Mouse (Mus musculus): ENCODE data around the gene Prrc2a. TPM values are rescaled to one million over a fixed set of nuclear protein-coding genes. Genes with fewer than 3 reads are reported as not detected.
A peak's percentile ranks its signal among the peaks of the same experiment; 100 is the strongest.

The Prrc2a gene
- polyA plus RNA-seq, 1 experiment: 352 TPM

- no peaks in the 10 kb centered on the region for H3K36me3 ChIP-seq (ENCODE audit: control insufficient read depth, insufficient read depth, low read length)
Measured at GRCm38 (mm10) chr17:35180093-35180492, 15.4 kb upstream of the Prrc2a start.

DNA sequence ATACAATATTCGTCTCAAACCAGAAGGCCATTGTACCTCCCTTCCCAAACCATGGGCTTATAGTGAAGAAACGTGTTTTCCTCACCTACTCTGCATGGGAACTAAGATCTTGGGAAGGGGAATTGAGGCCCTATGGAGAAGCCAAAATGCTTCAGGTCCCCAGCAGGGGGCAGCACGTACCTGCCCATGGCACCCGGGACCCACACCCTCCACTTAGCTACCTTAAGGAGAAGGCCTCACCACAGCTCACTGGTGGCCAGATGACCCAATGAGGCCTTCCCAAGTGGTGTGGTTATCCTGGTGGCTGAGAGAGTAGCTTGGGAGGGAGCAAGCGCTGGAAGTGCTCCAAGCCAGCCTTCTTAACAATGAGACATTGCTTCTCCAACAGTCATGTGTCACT is 13.8 kb upstream of the Prrc2a start:
- 18% methylated on average over 5 of the region's 5 CpGs for WGBS
- Histone ChIP-seq H3K27ac (ENCODE audit: insufficient read depth, low read depth, low read length) (no peak overlapping the region), H3K4me1 (ENCODE audit: control insufficient read depth, insufficient read depth, insufficient read length, low read length) (peaks cover 8% of the 10 kb centered on the region), H3K4me3 (ENCODE audit: low read depth, low read length) (no peak overlapping the region), H3K36me3 (ENCODE audit: control insufficient read depth, insufficient read depth, low read length) (no peaks in the 10 kb centered on the region), H3K27me3 (ENCODE audit: control insufficient read depth, insufficient read depth, low read length) (no peaks in the 10 kb centered on the region)
- peak; percentile 93 for TF ChIP-seq CTCF (IDR thresholded peaks at IDR 0.05; ENCODE audit: extremely low read depth, insufficient read length, insufficient replicate concordance, low read depth, low read length)
- no peak for TF ChIP-seq POLR2A (IDR thresholded peaks at IDR 0.05; ENCODE audit: low read depth, low read length)

More at GRCm38 (mm10) chr17:35180093-35180492, 15.4 kb upstream of the Prrc2a start:
- TF ChIP-seq POLR2A (IDR thresholded peaks at IDR 0.05; ENCODE audit: low read depth, low read length) (no peak), CTCF (IDR thresholded peaks at IDR 0.05; ENCODE audit: extremely low read depth, insufficient read length, insufficient replicate concordance, low read depth, low read length) (no peak)
- H3K4me1 ChIP-seq (ENCODE audit: control insufficient read depth, insufficient read depth, insufficient read length, low read length): no peaks in the 10 kb centered on the region
- H3K27ac ChIP-seq (ENCODE audit: insufficient read depth, low read depth, low read length): no peak overlapping the region
- 82% methylated on average over 5 of the region's 5 CpGs for WGBS
- H3K27me3 ChIP-seq (ENCODE audit: control insufficient read depth, insufficient read depth, low read length): no peaks in the 10 kb centered on the region
- H3K4me3 ChIP-seq (ENCODE audit: low read depth, low read length): no peak overlapping the region

GRCm38 (mm10) chr17:35175968-35176367 is 11.3 kb upstream of the Prrc2a start, which contains the start of gene Aif1:
TSS of gene Aif1 (minus strand) at chr17:35176068.
- TF ChIP-seq POLR2A (IDR thresholded peaks at IDR 0.05; ENCODE audit: low read depth, low read length): no peak
- no peak for TF ChIP-seq CTCF (IDR thresholded peaks at IDR 0.05; ENCODE audit: extremely low read depth, insufficient read length, insufficient replicate concordance, low read depth, low read length)
- Histone ChIP-seq H3K27ac (ENCODE audit: insufficient read depth, low read depth, low read length) (peak within 1 kb of the TSS; percentile 20; the same call in 1 of the 2 replicates), H3K36me3 (ENCODE audit: control insufficient read depth, insufficient read depth, low read length) (no peaks in the 10 kb centered on the region), H3K4me3 (ENCODE audit: low read depth, low read length) (no peak within 1 kb of the TSS), H3K4me1 (ENCODE audit: control insufficient read depth, insufficient read depth, insufficient read length, low read length) (peaks cover 18% of the 10 kb centered on the region), H3K27me3 (ENCODE audit: control insufficient read depth, insufficient read depth, low read length) (no peaks in the 10 kb centered on the region)
- 60% methylated on average over 2 of the region's 2 CpGs for WGBS

GRCm38 (mm10) chr17:35175382-35175781 is 10.7 kb upstream of the Prrc2a start:
- 75% methylated on average over 6 of the region's 6 CpGs for WGBS
- TF ChIP-seq POLR2A (IDR thresholded peaks at IDR 0.05; ENCODE audit: low read depth, low read length): no peak
- no peak for TF ChIP-seq CTCF (IDR thresholded peaks at IDR 0.05; ENCODE audit: extremely low read depth, insufficient read length, insufficient replicate concordance, low read depth, low read length)
- H3K4me1 ChIP-seq (ENCODE audit: control insufficient read depth, insufficient read depth, insufficient read length, low read length): peaks cover 18% of the 10 kb centered on the region

GRCm38 (mm10) chr17:35174201-35174977 is 9.7 kb upstream of the Prrc2a start:
- WGBS: 15% methylated on average over 8 of the region's 8 CpGs
- no peaks in the 10 kb centered on the region for H3K27me3 ChIP-seq (ENCODE audit: control insufficient read depth, insufficient read depth, low read length)
- peak overlapping the region; percentile 79 for H3K27ac ChIP-seq (ENCODE audit: insufficient read depth, low read depth, low read length)
- no peaks in the 10 kb centered on the region for H3K36me3 ChIP-seq (ENCODE audit: control insufficient read depth, insufficient read depth, low read length)
- no peak overlapping the region for H3K4me3 ChIP-seq (ENCODE audit: low read depth, low read length)
- peaks cover 18% of the 10 kb centered on the region for H3K4me1 ChIP-seq (ENCODE audit: control insufficient read depth, insufficient read depth, insufficient read length, low read length)
- TF ChIP-seq CTCF (IDR thresholded peaks at IDR 0.05; ENCODE audit: extremely low read depth, insufficient read length, insufficient replicate concordance, low read depth, low read length) (no peak), POLR2A (IDR thresholded peaks at IDR 0.05; ENCODE audit: low read depth, low read length) (no peak)

More at GRCm38 (mm10) chr17:35175382-35175781, 10.7 kb upstream of the Prrc2a start:
- Histone ChIP-seq H3K27ac (ENCODE audit: insufficient read depth, low read depth, low read length) (no peak overlapping the region), H3K27me3 (ENCODE audit: control insufficient read depth, insufficient read depth, low read length) (no peaks in the 10 kb centered on the region), H3K36me3 (ENCODE audit: control insufficient read depth, insufficient read depth, low read length) (no peaks in the 10 kb centered on the region), H3K4me3 (ENCODE audit: low read depth, low read length) (no peak overlapping the region)

DNA sequence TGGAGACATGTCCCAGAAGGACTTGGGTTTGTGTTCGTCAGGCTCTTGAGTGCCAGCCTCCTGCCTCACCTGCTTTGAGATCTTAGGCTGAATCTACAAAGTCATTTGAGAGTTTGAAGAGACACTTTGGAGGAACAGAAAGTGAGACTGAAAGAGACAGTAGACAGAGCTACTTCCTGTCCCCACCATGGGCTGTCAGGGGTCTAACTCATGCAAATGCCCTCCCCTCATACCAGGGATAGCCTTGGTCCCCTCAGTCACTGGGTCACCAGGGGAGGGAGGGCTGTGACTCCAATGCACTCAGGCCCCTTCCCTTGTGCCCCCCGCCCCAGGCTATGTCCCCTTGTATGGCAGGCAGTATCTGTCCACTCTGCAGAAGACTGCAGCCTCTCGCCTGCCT is 8.6 kb upstream of the Prrc2a start:
- no peaks in the 10 kb centered on the region for H3K36me3 ChIP-seq (ENCODE audit: control insufficient read depth, insufficient read depth, low read length)
- H3K27ac ChIP-seq (ENCODE audit: insufficient read depth, low read depth, low read length): peak overlapping the region; percentile 79
- 74% methylated on average over 3 of the region's 3 CpGs for WGBS
- H3K4me1 ChIP-seq (ENCODE audit: control insufficient read depth, insufficient read depth, insufficient read length, low read length): peaks cover 18% of the 10 kb centered on the region
- no peaks in the 10 kb centered on the region for H3K27me3 ChIP-seq (ENCODE audit: control insufficient read depth, insufficient read depth, low read length)
- TF ChIP-seq POLR2A (IDR thresholded peaks at IDR 0.05; ENCODE audit: low read depth, low read length) (no peak), CTCF (IDR thresholded peaks at IDR 0.05; ENCODE audit: extremely low read depth, insufficient read length, insufficient replicate concordance, low read depth, low read length) (no peak)
- H3K4me3 ChIP-seq (ENCODE audit: low read depth, low read length): no peak overlapping the region

DNA sequence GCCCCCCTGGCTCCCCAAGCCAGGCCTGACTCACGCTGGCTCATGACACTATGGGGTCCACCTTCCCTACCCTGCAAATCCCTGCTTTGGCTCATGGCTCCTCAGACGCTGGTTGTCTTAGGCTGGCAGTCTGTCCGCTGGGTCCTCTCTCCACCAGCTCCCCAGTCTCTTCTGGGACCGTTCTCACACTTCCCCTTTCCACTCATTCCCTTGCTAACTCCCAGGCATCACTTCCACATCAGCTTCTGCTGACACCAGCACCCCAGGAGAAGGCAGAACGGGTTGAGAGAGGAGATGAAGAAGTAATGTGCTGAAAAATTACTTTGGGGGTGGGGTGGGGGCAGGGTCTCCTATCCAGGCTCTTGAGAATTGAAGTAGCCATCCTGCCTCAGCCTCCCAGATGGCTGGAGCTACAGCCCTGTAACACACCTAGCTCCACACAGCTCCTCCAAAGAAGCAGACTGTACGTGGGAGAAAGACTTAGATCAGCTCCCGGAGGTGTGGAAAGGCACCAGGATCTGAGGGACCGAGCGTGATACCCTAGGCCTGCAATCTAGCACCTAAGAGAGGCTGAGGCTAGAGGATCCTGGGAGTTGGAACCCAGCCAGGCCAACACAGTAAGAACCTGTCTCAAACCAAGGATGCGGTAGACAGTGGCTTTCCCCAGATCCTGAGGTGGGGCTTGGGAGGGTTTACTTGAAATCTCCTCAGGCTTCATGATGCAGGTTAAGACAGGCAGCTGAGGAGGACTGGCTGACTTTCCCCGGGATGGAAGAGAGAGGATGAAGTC is 7.9 kb upstream of the Prrc2a start:
- H3K4me3 ChIP-seq (ENCODE audit: low read depth, low read length): peak overlapping the region; percentile 39
- WGBS: 73% methylated on average over 11 of the region's 11 CpGs
- no peak for TF ChIP-seq POLR2A (IDR thresholded peaks at IDR 0.05; ENCODE audit: low read depth, low read length)
- TF ChIP-seq CTCF (IDR thresholded peaks at IDR 0.05; ENCODE audit: extremely low read depth, insufficient read length, insufficient replicate concordance, low read depth, low read length): no peak
- peak overlapping the region; percentile 79 for H3K27ac ChIP-seq (ENCODE audit: insufficient read depth, low read depth, low read length)
- no peaks in the 10 kb centered on the region for H3K36me3 ChIP-seq (ENCODE audit: control insufficient read depth, insufficient read depth, low read length)
- H3K27me3 ChIP-seq (ENCODE audit: control insufficient read depth, insufficient read depth, low read length): no peaks in the 10 kb centered on the region
- H3K4me1 ChIP-seq (ENCODE audit: control insufficient read depth, insufficient read depth, insufficient read length, low read length): peaks cover 18% of the 10 kb centered on the region
